Mouse (Mus musculus): ENCODE measurements around the gene Kitl. TPM values are rescaled to one million over a fixed set of nuclear protein-coding genes. Genes with fewer than 3 reads are reported as not detected.

The Kitl gene
- polyA plus RNA-seq, 1 experiment = 2.6 TPM

GRCm38 (mm10) chr10:100009681-100010080 lies 5.7 kb upstream of the Kitl start:
- TF ChIP-seq CTCF (IDR thresholded peaks at IDR 0.05; ENCODE audit: low read depth, low read length) = no peak
- H3K4me3 ChIP-seq (ENCODE audit: insufficient read depth, low read length) = no peak overlapping the region
- no peaks in the 10 kb centered on the region for H3K4me1 ChIP-seq (ENCODE audit: control insufficient read depth, insufficient read depth, low read length)
- no peak overlapping the region for H3K27ac ChIP-seq (ENCODE audit: insufficient read depth, low read depth, low read length)

- no peaks in the 10 kb centered on the region for H3K4me1 ChIP-seq (ENCODE audit: control insufficient read depth, insufficient read depth, low read length)
- H3K27ac ChIP-seq (ENCODE audit: insufficient read depth, low read depth, low read length) = no peak overlapping the region
- TF ChIP-seq POLR2A (IDR thresholded peaks at IDR 0.05; ENCODE audit: borderline replicate concordance, low read depth, low read length) (no peak), CTCF (IDR thresholded peaks at IDR 0.05; ENCODE audit: low read depth, low read length) (no peak)
- H3K4me3 ChIP-seq (ENCODE audit: insufficient read depth, low read length) = no peak overlapping the region
Measured at GRCm38 (mm10) chr10:100010291-100010690, 5.1 kb upstream of the Kitl start.

GRCm38 (mm10) chr10:100014096-100014495 lies 1.3 kb upstream of the Kitl start:
- H3K27ac ChIP-seq (ENCODE audit: insufficient read depth, low read depth, low read length) = no peak overlapping the region
- TF ChIP-seq POLR2A (IDR thresholded peaks at IDR 0.05; ENCODE audit: borderline replicate concordance, low read depth, low read length) (no peak), CTCF (IDR thresholded peaks at IDR 0.05; ENCODE audit: low read depth, low read length) (no peak)
- H3K4me1 ChIP-seq (ENCODE audit: control insufficient read depth, insufficient read depth, low read length) = peaks cover 11% of the 10 kb centered on the region; the same call in 1 of the 2 replicates
- no peak overlapping the region for H3K4me3 ChIP-seq (ENCODE audit: insufficient read depth, low read length)

DNA sequence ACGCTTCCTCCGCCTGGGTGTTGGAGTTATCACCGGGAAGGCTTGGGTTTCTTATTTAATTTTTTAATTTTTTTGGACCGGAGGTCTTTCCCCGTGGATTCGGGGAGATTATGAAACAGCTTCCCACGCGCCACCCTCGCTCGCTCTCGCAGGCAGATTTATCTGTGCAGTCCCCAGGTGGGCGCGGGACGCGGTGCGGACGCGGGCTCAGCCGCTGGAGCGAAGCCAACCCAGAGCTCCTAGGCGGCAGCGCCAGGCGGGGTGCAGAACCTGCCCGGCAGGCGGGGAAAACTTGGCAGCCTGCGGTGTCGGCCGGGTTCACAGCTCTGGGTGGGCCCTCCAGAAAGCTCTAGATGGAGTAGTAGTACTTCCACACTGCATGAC lies 888 bp downstream of the Kitl start:
- no peak for TF ChIP-seq POLR2A (IDR thresholded peaks at IDR 0.05; ENCODE audit: borderline replicate concordance, low read depth, low read length)
- TF ChIP-seq CTCF (IDR thresholded peaks at IDR 0.05; ENCODE audit: low read depth, low read length) = no peak
- Histone ChIP-seq H3K4me1 (ENCODE audit: control insufficient read depth, insufficient read depth, low read length) (peaks cover 14% of the 10 kb centered on the region; the same call in 1 of the 2 replicates), H3K4me3 (ENCODE audit: insufficient read depth, low read length) (peak overlapping the region; percentile 91), H3K27ac (ENCODE audit: insufficient read depth, low read depth, low read length) (peak overlapping the region; percentile 48)

- peaks cover 14% of the 10 kb centered on the region; the same call in 1 of the 2 replicates for H3K4me1 ChIP-seq (ENCODE audit: control insufficient read depth, insufficient read depth, low read length)
- H3K4me3 ChIP-seq (ENCODE audit: insufficient read depth, low read length) = peak overlapping the region; percentile 43
- no peak overlapping the region for H3K27ac ChIP-seq (ENCODE audit: insufficient read depth, low read depth, low read length)
- TF ChIP-seq CTCF (IDR thresholded peaks at IDR 0.05; ENCODE audit: low read depth, low read length) (no peak), POLR2A (IDR thresholded peaks at IDR 0.05; ENCODE audit: borderline replicate concordance, low read depth, low read length) (no peak)
Measured at GRCm38 (mm10) chr10:100016941-100017770, 1.7 kb downstream of the Kitl start.

GRCm38 (mm10) chr10:100017771-100018070 lies 2.3 kb downstream of the Kitl start:
- no peak overlapping the region for H3K27ac ChIP-seq (ENCODE audit: insufficient read depth, low read depth, low read length)
- H3K4me3 ChIP-seq (ENCODE audit: insufficient read depth, low read length) = no peak overlapping the region
- peaks cover 14% of the 10 kb centered on the region; the same call in 1 of the 2 replicates for H3K4me1 ChIP-seq (ENCODE audit: control insufficient read depth, insufficient read depth, low read length)
- TF ChIP-seq CTCF (IDR thresholded peaks at IDR 0.05; ENCODE audit: low read depth, low read length) = no peak
- TF ChIP-seq POLR2A (IDR thresholded peaks at IDR 0.05; ENCODE audit: borderline replicate concordance, low read depth, low read length) = no peak

DNA sequence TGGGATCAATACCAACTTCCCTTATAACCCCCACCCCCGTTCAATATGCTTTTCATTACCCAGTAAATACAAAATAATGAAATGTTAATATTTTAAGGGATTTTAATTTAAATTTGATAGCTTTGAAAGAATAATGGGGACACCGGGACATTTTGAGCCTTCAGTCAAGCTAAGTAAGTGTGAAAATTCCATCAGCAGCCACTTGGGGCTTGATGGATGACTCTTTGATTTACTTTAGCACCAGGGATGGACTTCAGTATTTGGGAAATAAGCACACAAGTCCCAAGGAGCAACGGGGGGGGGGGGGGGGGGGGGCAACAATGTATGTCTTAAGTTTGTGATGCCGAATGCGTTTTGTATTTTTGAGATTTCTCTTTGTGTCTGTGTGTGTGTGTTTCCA lies 3.1 kb downstream of the Kitl start:
- Histone ChIP-seq H3K27ac (ENCODE audit: insufficient read depth, low read depth, low read length) (no peak overlapping the region), H3K4me3 (ENCODE audit: insufficient read depth, low read length) (no peak overlapping the region), H3K4me1 (ENCODE audit: control insufficient read depth, insufficient read depth, low read length) (peaks cover 14% of the 10 kb centered on the region; the same call in 1 of the 2 replicates)
- no peak for TF ChIP-seq CTCF (IDR thresholded peaks at IDR 0.05; ENCODE audit: low read depth, low read length)

DNA sequence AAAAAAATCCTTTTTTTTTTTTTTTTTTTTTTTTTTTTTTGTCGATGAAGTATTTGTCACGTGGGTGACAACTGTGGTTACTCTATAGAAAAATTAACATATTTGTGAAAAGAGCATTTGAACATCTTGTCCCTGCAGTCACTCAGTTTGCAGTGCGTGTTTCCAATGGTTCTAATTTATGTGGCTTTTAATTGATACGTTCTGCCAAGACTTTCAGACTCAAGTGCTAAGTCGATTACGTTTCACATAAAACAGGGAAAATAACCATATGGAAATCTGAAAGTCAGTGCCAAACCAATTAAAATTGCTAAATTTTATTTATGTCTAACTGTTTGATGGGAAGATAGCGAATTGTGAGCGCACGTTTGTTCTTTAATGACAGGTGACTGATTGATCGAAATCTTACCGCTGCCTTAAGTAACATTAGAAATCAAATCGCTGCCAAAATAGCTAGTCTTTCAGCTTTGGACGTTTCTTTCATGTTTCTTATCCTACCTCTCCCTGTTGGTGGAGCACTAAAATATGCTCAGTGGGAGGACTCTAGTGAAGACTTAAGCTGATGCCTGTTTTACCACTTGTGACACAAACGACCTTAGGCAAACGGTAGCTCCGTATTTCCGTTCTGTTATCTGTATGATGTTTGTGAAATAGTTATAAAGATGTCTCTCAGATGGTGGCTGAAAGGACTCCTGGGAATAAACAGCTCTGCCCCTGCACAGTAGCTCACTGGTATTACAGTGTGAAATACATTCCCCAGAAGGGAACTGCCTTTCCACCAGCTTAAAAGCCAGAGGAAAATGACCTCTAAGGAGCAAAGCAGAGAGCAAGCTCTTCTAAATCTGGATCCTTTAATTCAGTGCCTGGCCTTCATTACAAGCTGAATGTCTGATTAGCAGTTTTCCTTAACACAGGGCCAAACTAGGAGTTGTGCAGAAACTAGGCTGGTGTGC lies 4.1 kb downstream of the Kitl start:
- no peak overlapping the region for H3K27ac ChIP-seq (ENCODE audit: insufficient read depth, low read depth, low read length)
- H3K4me1 ChIP-seq (ENCODE audit: control insufficient read depth, insufficient read depth, low read length) = peaks cover 14% of the 10 kb centered on the region; the same call in 1 of the 2 replicates
- TF ChIP-seq POLR2A (IDR thresholded peaks at IDR 0.05; ENCODE audit: borderline replicate concordance, low read depth, low read length) (no peak), CTCF (IDR thresholded peaks at IDR 0.05; ENCODE audit: low read depth, low read length) (no peak)
- no peak overlapping the region for H3K4me3 ChIP-seq (ENCODE audit: insufficient read depth, low read length)

DNA sequence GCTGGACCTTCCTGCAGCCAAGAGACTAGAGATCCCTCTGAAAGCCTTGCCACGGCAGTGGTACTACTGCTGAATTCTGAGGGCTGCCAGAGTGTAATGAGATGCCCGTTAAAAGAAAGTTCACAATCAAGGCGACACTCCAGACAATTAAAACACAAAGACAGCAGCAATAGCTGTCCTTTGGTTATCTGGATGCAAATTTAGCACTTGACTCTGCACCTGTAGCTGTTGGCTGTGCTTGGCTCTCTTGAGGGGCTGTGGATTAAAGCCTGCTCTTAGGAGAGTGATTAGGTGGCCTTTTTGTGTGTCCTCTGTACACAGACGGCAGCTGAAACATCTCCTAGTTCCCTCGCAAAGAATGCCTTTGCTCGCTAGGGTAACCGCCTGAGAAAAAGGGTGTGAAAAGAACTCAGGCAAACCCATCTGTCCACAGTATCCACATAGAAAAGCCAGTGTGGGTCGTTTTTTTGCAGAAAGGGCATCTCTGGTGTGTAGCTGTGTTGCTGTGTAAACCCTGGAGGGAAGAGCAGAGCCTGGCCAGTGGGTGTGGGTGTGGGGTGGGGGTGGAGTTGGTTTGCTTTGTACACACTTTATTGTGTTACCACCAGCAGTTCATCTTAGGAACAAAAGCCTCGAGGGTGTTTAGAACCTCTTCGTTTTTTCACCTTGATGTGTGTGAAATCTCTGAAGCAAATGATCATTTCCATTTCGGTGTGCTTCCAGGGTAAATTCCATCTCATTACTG lies 6.8 kb downstream of the Kitl start:
- Histone ChIP-seq H3K27ac (ENCODE audit: insufficient read depth, low read depth, low read length) (no peak overlapping the region), H3K4me1 (ENCODE audit: control insufficient read depth, insufficient read depth, low read length) (peaks cover 12% of the 10 kb centered on the region; the same call in 1 of the 2 replicates), H3K4me3 (ENCODE audit: insufficient read depth, low read length) (no peak overlapping the region)
- no peak for TF ChIP-seq CTCF (IDR thresholded peaks at IDR 0.05; ENCODE audit: low read depth, low read length)
- no peak for TF ChIP-seq POLR2A (IDR thresholded peaks at IDR 0.05; ENCODE audit: borderline replicate concordance, low read depth, low read length)
